ENCODE assay signal across 8 mouse cellular contexts in the genomic region with DNA sequence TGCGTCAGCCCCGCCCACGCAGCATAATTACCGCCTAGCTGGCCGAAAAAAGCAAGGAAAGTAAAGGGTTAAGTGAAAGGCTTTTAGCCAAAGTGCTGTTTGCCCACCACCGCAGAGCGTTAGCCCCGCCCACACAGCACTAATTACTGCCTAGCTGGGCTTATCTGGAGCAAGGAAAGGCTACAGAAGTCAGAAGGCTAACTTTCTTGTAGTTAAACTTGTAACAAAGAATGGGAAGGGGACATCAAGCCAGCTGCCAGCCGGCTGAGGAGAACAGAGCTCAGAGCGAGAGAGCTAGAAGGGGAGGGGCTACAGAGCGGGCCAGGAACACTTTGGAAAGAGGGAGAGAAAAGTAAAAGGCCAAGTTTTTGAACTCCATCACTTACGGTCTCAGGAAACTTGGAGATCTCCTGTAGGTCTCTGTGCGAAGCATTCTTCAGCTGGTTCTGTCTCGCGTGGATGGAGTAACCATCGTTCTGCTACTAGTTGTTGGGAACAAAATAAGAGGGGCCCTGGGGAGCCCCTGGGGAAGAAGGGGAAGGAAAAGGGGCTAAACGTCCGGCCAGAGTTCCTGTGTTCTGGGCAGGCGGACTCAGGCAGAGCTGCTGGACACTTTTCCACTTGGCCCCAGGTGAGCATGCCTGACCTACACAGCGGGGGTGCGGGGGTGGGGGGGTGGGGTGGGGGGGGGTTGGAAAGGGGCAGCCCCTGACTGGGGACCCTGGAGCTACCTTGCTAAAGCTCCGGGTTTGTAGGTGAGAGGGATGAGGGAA.
A peak's percentile ranks its signal among the peaks of the same experiment; 100 is the strongest.
DNase-seq lines count a peak whose midpoint lies in the region; ATAC-seq and TF ChIP-seq lines count a peak whose summit lies in the region.

No protein-coding gene starts in this region.

- peak; percentile 27; the same call in 1 of the 2 replicates for ATAC-seq in forebrain, postnatal 0 days
- ATAC-seq in kidney, embryonic 14.5 days (ENCODE audit: low FRiP score, low TSS enrichment), result peak; percentile 94
- peak; percentile 38 for ATAC-seq in lung, postnatal 0 days
- peak; percentile 81; the same call in 1 of the 2 replicates for ATAC-seq in stomach, embryonic 14.5 days (ENCODE audit: insufficient number of reproducible peaks, insufficient read depth, low FRiP score, low read depth)

- H3K36me3 ChIP-seq in forebrain, postnatal 0 days (ENCODE audit: insufficient read depth), result no peaks in the 10 kb centered on the region
- no peaks in the 10 kb centered on the region for H3K36me3 ChIP-seq in kidney, embryonic 14.5 days (ENCODE audit: control insufficient read depth, insufficient read depth, low read length)
- no peaks in the 10 kb centered on the region for H3K36me3 ChIP-seq in lung, postnatal 0 days (ENCODE audit: insufficient read depth, low read length)
- no peaks in the 10 kb centered on the region for H3K36me3 ChIP-seq in stomach, embryonic 14.5 days (ENCODE audit: control insufficient read depth, insufficient read depth, low read length)

- 21% methylated on average over 22 of the region's 22 CpGs for WGBS in forebrain, postnatal 0 days
- 21% methylated on average over 22 of the region's 22 CpGs for WGBS in kidney, embryonic 14.5 days
- WGBS in lung, postnatal 0 days, result 7% methylated on average over 22 of the region's 22 CpGs
- 17% methylated on average over 22 of the region's 22 CpGs for WGBS in stomach, embryonic 14.5 days

- no peak for TF ChIP-seq EP300 in lung, postnatal 0 days (IDR thresholded peaks at IDR 0.05)

- no peaks in the 10 kb centered on the region for H3K9me3 ChIP-seq in forebrain, postnatal 0 days (ENCODE audit: low read length)
- no peaks in the 10 kb centered on the region for H3K9me3 ChIP-seq in kidney, embryonic 14.5 days (ENCODE audit: control insufficient read depth, low read length)
- no peaks in the 10 kb centered on the region for H3K9me3 ChIP-seq in lung, postnatal 0 days (ENCODE audit: low read length)
- no peaks in the 10 kb centered on the region for H3K9me3 ChIP-seq in stomach, embryonic 14.5 days (ENCODE audit: control insufficient read depth, low read depth, low read length)

- H3K4me3 ChIP-seq in forebrain, postnatal 0 days (ENCODE audit: low read depth, low read length), result peak overlapping the region; percentile 14
- H3K4me3 ChIP-seq in kidney, embryonic 14.5 days (ENCODE audit: low read length), result peak overlapping the region; percentile 40
- peak overlapping the region; percentile 27 for H3K4me3 ChIP-seq in lung, postnatal 0 days (ENCODE audit: low read depth, low read length)
- peak overlapping the region; percentile 32 for H3K4me3 ChIP-seq in stomach, embryonic 14.5 days (ENCODE audit: low read depth, low read length)

- H3K4me2 ChIP-seq in forebrain, postnatal 0 days (ENCODE audit: low read depth), result peak overlapping the region; percentile 38
- H3K4me2 ChIP-seq in kidney, embryonic 14.5 days (replicated peaks; ENCODE audit: low read depth, low read length), result peak overlapping the region; percentile 34
- peak overlapping the region; percentile 49 for H3K4me2 ChIP-seq in lung, postnatal 0 days (replicated peaks; ENCODE audit: low read depth, low read length)
- peak overlapping the region; percentile 34 for H3K4me2 ChIP-seq in stomach, embryonic 14.5 days (replicated peaks; ENCODE audit: low read depth, low read length)

- H3K4me1 ChIP-seq in forebrain, postnatal 0 days (ENCODE audit: insufficient read depth), result no peaks in the 10 kb centered on the region
- H3K4me1 ChIP-seq in kidney, embryonic 14.5 days (ENCODE audit: control insufficient read depth, insufficient read depth, low read length), result no peaks in the 10 kb centered on the region
- no peaks in the 10 kb centered on the region for H3K4me1 ChIP-seq in lung, postnatal 0 days (ENCODE audit: insufficient read depth, low read depth, low read length)
- H3K4me1 ChIP-seq in stomach, embryonic 14.5 days (ENCODE audit: control insufficient read depth, insufficient read depth, low read length), result no peaks in the 10 kb centered on the region

- H3K9ac ChIP-seq in forebrain, postnatal 0 days, result no peak overlapping the region
- peak overlapping the region; percentile 34 for H3K9ac ChIP-seq in kidney, embryonic 14.5 days (ENCODE audit: low read depth, low read length)
- H3K9ac ChIP-seq in lung, postnatal 0 days (replicated peaks; ENCODE audit: low read depth), result no peak overlapping the region
- 0 out of 2 replicates have a peak overlapping the region, but pooled peaks have one; percentile 18 for H3K9ac ChIP-seq in stomach, embryonic 14.5 days (replicated peaks; ENCODE audit: low read depth, low read length)

- H3K27me3 ChIP-seq in forebrain, postnatal 0 days (ENCODE audit: insufficient read depth, low read length), result no peaks in the 10 kb centered on the region
- no peaks in the 10 kb centered on the region for H3K27me3 ChIP-seq in kidney, embryonic 14.5 days (ENCODE audit: control insufficient read depth, insufficient read depth, low read length)
- H3K27me3 ChIP-seq in lung, postnatal 0 days (replicated peaks; ENCODE audit: insufficient read depth, low read length), result no peaks in the 10 kb centered on the region
- no peaks in the 10 kb centered on the region for H3K27me3 ChIP-seq in stomach, embryonic 14.5 days (ENCODE audit: control insufficient read depth, insufficient read depth, low read length)

- TF ChIP-seq CTCF in forebrain, postnatal 0 days (IDR thresholded peaks at IDR 0.05; ENCODE audit: low read depth), result no peak
- TF ChIP-seq CTCF in lung, postnatal 0 days (IDR thresholded peaks at IDR 0.05), result no peak

- DNase-seq in ovary, postnatal 36 days (ENCODE audit: low spot score), result peak; percentile 7
- no peak for DNase-seq in ovary, adult 18-20 months (ENCODE audit: low spot score)
- peak; percentile 24 for DNase-seq in forebrain, postnatal 0 days
- peak; percentile 54 for DNase-seq in lung, postnatal 0 days (ENCODE audit: low spot score)
- DNase-seq in cerebellum, adult 18-20 months, result no peak
- no peak for DNase-seq in frontal cortex, adult 2 months (ENCODE audit: extremely low spot score in 1 of 2, low spot score in 1 of 2)

- H3K27ac ChIP-seq in forebrain, postnatal 0 days (ENCODE audit: low read depth, low read length), result no peak overlapping the region
- H3K27ac ChIP-seq in kidney, embryonic 14.5 days (ENCODE audit: low read depth, low read length), result peak overlapping the region; percentile 74
- H3K27ac ChIP-seq in lung, postnatal 0 days (ENCODE audit: low read length), result no peak overlapping the region
- peak overlapping the region; percentile 74 for H3K27ac ChIP-seq in stomach, embryonic 14.5 days (ENCODE audit: low read length)

Comparison
In these comparisons a context has a peak if more than half of its experiments do, and no peak if none do; other contexts are left out.
1. DNase-seq: peak in ovary, postnatal 36 days (single experiment), forebrain, postnatal 0 days (single experiment) and lung, postnatal 0 days (single experiment); none in ovary, adult 18-20 months (single experiment), cerebellum, adult 18-20 months (0 of 2) and frontal cortex, adult 2 months (0 of 2).
2. ATAC-seq: peak in every context shown above with its lines; median percentile 94 in kidney, embryonic 14.5 days; 81 in stomach, embryonic 14.5 days; 38 in lung, postnatal 0 days; 27 in forebrain, postnatal 0 days.
3. H3K27ac ChIP-seq: peak in kidney, embryonic 14.5 days (single experiment) and stomach, embryonic 14.5 days (single experiment); none in forebrain, postnatal 0 days (single experiment) and lung, postnatal 0 days (single experiment).
4. H3K9ac ChIP-seq: peak in kidney, embryonic 14.5 days (single experiment) and stomach, embryonic 14.5 days (single experiment); none in forebrain, postnatal 0 days (single experiment) and lung, postnatal 0 days (single experiment).
5. Peak in every context shown above with its lines, with median percentiles within 50 percentile points of each other: H3K4me2 ChIP-seq and H3K4me3 ChIP-seq.